Mouse (Mus musculus) CD8-positive naive resting alpha-beta T cell, adult 2 months (primary cell): Measurements from ENCODE around the gene Them7.

Source experiments
- DNase-seq, 2 experiments: peaks; one replicate each; pipeline ENCODE4 v3.0.0; 2022; ENCODE audit warnings: low read depth in 2 of 2, low spot score in 2 of 2

Them7 gene

DNA sequence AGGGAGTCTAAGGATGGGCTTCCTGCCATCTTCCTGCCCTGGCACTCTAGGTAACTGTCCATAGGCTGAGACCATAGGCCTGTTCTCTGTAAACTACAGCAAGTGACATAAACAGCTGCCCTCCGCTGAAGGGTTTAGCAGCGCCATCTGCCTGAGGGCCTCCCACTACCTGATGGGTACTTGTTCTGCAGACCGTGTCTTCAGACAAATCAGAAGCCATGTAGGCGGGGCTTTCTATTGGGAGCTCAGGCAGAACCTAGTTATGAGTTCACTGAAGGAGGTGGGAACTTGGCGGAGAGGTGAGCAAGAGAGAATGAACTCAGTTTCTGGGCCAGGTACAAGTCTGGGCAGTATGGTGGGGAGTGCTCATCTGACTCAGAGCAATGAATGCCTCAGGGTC lies 148.6 kb downstream of the Them7 start:
- DNase-seq = no peak

DNA sequence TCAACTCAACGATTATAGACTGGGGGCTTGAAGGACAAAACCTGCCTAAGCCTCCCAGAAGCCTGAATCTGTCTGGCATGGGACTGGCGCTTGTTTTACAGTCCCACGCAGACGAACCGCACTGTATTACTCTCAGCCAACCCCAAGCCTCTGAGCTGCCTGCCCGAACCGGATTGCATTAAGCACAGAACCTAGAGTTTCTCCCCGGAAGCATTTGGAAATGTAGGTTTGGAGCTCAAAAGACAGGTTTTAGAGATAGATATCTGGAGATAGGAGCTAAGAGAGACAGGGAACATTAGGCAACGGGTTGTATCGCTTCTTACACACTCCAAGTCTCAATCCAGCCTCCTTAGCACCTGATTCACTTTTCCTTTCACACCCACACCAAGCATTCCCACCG lies 149.5 kb downstream of the Them7 start:
- DNase-seq = no peak

DNA sequence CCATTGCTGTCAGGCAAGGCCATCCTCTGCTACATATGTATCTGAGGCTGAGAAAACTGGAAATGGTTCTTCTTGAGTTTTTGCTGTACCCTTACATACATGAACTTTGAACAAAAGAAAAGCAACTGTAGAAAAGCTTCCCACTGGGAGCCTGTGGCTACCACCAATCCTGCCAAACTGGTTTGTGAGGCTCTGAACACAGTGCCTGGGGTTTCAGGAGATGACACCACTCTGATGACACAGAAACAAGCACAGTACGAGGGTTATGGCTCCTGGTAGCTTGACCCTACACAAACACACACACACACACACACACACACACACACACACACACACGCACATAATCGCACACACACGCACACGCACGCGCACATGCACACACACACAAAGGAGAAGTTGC lies 151.1 kb downstream of the Them7 start:
- DNase-seq = no peak

DNA sequence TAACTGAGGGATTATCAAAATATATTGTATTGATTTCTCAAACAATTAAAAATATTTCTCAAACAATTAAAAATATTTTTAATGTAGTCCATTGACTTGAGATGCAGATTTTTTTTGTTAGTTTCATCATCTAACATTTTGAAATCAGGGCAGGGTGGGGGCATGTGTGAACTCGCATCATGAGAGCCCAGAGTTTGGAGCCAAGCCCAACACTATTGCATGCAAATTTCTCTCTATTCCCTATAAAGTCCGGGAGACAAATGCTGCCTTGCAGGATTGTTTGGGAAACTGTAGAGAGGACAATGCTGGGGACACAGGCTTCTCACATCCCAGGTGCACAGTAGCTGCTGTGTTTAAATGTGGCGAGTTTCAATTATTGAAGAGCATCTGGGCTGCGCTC lies 151.6 kb downstream of the Them7 start:
- no peak for DNase-seq

DNA sequence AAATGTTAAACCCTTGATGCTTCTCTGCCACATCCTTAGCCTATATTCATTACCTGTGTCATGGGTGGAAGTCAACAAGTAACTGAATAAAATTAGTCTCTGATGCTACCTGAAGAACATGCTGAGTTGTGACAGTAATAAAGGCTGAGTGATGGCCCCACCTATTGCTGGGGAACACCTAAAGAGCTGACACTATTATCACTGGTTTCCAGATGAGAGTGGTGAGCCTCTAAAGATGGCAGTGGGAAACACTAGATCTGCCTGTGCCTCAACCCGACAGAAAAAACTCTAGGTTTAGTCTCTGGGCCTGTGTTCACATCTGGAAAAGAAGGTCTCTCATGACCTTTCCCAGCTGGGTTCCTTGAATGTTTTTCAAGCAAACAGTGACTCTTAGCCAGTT lies 155.6 kb downstream of the Them7 start:
- no peak for DNase-seq

DNA sequence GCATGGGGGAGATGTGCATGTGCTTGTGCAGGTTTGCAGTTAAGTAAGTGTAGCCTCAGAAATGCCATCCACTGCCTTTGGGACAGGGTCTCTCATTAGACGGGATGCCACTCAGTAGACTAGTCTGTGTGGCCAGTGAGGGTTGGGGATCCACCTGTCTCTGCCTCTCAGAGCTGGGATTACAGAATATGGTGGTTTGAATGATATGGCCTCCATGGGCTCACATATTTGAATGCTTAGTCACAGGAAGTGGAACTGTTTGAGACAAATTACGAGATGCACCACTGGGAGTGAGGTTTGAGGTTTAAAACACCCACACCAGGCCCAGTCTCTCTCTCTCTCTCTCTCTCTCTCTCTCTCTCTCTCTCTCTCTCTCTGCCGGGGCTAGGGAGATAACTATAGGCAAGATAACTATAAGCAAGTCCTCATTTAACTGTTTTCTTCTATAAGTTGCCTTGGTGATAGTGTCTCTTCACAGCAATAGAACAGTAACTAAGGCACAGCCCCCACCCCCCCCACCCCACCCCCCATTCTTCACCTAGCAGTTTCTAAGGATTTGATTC lies 156.7 kb downstream of the Them7 start:
- DNase-seq = no peak

DNA sequence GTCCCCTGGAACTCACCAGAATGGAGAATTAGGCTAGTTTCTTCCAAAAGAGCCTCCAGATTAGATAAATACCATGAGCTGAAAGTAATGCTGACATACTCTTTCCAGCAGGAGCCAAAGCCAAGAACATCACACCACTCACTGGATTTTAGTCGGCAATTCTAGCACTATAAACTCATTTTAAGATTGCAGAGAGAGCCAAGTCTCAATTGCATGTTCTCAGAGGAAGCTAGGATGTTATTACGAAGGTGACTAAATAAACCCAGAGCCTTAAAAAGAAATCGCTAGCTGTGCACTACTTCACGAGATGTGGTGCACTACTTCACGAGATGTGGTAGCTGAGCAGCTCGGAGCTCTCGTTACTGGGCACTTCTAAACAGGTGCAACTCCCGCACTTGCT lies 158.9 kb downstream of the Them7 start:
- no peak for DNase-seq

DNA sequence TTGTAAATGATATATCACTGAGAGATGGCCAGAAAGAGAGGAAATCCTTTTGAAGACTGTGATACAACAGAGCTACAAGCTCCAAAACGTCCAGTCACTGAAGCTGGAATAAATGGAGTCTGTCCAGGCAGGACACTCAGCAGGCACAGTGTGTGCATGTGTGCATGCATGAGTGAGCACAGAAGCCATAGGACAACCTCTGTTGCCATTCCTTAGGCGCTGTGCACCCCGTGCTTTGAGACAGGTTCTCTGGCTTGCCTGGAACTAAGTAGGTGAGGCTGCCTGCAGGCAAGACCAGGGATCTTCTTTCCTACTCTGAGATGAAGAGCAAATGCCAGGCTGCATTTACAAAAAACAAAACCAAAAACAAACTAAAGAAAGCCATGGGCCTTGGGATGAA lies 160.9 kb downstream of the Them7 start:
- DNase-seq = no peak

DNA sequence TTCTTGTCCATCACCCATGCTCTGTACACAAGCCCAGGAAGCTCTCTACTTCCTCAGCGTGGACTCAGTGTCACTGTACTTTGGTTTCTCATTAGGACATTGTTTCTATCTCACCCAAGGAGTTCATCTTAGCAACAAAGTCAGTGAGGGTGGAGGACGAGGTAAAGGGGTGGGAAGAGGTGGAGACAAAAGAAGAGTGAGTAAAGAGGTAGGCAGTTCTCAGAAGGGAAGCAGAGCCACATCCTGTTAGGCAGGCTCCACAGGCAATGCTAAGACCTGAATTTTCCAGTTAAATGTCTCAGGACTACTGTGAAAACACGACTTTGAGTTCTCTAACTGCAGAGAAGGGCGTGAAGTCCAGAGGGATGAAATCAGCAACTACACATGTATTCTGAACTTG lies 162.3 kb downstream of the Them7 start:
- no peak for DNase-seq

DNA sequence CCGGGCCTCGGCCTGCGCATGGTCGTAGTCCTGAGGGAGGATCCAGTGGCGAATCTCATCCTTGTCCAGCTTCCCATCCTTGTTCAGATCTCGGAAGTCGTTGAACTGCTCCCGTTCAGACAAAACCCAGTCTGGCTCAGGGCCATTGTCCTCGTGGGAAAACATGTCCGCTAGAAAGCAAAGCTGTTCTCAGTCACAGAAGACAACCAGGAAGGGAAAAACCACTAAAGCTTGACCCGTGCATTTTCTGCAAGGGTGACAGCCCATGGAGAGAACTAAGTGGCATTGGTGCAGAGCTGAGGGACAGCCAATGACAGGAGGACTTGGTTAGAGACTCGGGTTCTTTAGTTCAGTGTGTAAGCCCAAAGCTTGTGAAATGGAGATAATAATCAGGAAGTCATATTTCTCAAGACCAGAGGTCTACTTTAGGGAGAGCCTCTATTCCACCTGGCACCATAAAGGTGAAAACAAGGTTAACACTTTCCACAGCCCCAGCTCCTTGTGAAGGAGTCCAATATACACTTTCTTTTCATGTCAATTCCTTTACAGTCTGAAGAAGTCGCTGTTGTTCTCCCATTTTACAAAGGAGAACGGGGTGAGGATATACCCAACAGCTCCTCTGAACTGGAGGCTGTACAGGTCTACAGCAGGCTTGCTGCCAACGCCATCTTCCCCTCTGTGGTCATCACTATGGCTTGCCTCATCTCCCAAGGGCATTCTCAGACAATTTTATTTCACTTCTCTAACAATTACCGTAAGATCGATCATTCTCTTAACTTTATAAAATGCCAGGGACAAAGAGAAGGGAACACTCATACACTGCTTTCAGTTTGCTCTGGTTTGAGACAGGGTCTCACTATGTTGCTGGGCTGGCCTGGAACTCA lies 165.1 kb downstream of the Them7 start:
- DNase-seq = no peak

DNA sequence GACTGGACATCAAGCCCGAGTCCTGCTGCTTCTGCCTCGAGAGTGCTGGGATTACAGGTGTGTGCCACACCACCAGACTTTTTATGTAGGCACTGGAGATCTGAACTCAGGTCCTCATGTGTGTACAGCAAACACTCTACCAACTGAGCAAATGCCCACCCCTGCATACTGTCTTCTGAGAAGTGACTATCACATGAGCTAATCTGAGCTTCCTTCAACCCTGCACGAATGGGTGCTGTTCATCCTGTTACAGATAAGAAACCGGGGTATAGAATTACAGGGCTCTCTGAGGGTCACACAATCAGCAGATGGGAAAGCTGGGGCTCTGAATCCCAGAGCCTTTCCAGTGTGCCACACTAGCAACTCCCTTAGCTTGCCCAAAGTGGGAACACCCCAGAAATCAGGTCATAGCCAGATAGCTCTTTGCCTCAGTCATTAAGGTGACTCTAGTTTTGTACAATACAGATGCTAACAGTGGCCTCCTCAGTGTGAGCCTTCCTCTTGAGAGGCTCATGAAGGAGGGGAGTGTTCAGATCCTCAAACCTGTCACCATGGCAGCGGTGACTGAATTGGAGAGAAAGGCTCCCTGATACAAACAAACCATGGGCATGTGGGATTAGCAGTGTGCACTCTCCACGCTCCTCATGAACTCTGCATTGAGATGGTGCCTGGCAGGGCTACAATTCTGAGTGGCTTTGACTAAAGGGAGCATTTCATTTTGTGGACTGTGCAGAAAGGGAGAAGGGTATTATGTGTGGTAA lies 166.7 kb downstream of the Them7 start:
- no peak for DNase-seq

DNA sequence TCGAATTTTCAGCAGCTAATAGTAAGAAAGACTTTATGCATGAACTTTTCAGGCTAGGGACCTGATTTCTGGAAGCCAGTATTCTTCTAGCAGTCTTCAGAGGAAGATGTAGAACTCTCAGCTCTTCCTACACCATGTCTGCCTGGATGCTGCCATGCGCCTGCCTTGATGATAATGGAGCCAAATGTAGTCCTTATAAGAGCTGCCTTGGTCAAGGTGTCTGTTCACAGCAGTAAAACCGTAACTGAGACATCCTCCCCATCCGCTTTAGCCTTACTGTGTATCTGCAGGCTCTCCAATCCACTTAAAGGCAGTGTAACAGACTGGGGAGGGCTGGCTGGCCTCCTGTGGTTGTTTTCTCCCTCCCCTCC lies 167.3 kb downstream of the Them7 start:
- DNase-seq = no peak

DNA sequence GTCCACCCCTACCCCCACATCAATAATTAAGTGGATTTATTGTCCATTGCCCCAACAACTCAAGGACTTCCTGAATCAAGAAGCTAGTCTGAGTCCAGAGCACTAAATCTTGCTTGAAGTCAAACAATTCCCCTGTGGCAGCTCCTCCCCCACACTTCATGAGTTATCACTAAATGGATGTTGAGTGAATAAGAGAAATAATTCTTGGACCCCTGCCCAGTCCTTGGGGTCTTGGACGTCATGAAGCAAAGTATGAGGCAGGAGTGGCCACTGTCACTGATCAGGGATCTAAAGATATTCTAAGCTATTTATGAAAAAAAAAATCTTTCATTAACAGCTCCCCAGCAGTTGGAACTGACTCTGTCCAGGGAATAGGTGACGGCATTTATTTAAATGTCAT lies 168.4 kb downstream of the Them7 start:
- no peak for DNase-seq

DNA sequence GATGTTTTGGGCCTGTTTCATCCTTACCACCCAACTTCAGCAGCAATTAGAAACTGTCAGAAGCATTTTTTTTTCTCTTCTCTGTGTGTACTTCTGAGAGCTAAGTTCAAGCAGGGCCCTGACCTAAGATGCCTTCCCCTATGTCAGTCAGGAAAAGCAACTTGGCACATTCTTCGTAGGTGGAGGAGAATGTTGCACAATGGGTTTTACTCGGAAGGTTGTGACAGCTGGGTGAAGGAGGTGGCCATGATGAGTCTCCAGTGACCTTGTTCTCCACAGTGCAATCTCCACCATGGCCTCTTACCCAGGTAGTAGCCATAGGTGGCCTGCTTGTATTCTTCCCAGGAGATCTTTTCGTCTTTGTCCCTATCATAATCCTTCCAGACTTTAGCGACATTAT lies 170.3 kb downstream of the Them7 start:
- no peak for DNase-seq

DNA sequence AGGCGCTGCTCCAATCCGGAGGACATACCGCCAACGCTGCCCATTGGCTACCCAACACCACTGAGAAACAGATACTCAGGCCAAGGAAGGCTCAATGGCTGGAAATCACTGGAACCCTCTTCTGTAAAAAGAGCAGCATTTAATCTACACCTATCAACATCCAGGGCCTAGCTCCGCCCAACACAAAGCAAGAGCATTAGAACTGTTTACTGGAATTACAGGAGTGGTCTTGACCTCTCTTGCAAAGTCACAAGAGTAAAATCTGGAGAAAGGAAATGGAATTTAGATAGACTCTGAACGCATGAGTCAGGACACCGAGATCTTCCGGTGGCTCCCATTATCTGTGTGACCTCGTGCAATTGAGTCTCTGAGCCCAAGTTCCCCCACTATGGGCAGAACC lies 171.9 kb downstream of the Them7 start:
- DNase-seq = no peak

DNA sequence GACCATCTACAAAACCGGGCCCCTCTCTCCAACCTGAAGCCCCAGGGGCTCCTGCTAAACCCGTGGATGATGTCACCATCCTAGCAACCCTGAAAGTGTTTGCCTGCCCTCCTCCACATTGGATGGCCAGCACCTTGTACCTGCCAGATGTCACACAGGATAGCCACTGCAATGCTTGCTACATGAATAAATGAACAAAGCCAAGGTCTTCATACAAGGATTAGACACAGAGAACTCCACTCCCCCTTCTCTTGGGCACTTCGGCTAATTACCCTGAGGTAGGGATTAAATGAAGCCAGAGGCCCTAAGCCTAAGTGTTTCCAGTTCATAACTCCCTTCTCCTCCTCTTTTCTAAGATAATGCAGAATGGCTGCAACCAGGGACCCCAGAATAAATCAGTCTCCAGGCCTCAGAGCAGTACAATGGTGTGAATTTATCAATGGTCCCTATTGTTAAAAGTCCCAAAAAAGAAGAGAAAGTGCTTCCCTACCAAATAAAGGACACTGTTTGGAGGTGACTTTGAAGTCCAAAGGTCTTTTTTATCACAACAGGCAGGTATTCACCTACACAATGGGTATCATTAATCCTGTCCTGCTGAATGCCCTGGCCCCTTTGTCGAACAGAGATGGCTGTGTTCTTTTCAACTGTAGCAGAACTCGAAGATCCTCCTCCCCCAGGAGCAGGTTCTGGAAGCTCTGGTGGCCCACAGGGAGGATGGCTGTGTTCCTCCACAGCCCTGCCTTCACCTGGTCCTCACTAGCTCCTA lies 173.5 kb downstream of the Them7 start:
- DNase-seq = no peak

DNA sequence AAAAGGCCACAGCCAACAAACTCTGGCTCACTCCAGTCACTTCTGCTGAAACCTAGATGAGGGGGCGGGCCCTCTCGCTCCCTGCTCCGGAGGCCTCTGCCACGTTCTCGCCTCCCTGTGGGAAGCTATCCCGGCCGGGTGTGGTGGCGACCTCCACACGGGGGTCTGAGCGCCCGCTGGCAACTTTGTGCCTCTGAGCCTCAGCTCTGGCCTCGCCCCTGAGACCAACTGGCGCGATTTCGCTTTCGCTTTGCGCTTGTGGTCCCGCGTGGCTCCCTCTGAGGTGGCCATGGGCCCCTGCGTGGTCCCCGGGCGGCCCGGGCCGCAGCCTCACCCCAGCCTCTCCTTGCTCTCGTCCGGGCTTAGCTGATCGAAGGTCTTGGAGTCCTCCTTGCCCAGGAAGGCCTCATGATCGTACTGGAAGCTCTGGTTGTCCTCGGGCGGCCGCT lies 174.5 kb downstream of the Them7 start:
- DNase-seq = peak; percentile 16 to 43

DNA sequence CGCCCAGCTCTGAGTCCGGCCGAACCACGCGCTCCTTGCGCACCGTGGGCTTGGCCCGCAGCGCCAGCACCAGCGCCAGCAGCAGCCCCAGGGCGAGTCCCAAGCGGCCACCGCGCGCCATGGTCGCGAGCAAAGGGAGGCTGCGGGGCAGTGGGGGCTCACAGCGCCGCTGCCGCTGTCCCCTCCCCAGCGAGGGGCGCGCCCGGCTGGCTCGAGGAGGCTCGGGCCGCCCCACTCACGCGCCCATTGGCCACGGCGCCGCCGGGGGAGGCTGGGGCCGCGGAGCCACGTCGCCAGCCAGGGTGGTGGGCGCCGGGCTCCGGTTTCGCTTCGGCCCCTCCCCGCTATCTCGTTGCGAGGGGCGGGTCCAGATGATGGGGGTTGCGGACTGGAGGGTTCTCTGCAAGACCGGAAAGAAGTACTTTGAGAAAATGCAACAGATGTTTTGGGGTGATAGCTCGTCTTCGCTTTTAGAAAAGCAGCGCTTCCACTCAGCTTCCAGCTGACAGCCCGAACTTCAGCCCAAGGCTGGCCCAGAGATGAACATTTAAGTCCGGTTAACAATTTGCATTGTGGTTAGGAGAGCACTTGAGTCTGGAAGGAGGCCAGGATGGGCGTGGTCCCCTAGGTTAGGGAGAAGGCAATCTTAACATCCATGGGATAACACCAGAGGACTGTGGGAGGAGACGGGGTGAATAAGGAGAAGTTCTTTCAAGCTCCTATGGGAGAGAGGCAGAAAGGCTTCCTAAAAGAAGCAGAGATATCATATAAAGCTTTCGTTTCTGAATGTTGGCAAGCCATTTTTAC lies 175.2 kb downstream of the Them7 start, which contains the start of gene Rcn1:
Gene Rcn1 (minus strand): TSS at position 235 of the 807 bp plus-strand sequence.
- peak; percentile 58 to 63 for DNase-seq

DNA sequence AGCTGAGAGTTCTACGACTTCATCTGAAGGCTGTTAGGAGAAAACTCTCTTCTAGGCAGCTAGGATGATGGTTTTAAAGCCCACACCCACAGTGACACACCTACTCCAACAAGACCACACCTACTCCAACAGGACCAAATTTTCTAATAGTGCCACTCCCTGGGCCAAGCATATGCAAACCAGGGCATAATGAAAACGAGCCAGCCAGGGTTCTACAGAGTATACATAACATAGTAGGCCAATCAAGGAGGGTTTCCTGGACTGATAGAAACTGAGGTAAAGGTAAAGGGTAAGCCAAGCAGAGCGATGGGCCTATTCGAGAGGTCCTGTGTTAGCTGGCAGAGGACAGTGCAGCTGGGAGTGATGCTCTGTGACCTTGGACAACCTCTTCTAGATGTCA lies 176.4 kb downstream of the Them7 start:
- no peak for DNase-seq

DNA sequence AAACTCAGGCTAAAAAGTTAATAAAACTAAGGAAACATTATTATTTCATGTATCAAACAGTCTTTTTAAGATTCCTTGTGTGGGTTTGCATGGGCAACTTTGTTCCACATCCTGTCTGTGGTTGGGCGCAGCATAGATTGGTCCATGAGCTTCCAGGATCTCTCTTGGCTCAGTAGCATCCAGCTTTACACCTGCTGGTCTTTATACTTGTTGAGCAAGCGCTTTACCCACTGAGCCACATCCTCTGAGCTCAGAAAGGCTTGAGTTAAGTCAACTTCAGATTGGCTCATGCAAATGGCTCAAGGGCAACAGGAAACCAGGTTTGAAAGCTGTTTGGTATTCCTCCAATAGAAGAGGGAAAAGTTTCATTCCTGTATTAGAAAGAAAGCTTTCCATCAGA lies 178.1 kb downstream of the Them7 start:
- DNase-seq = no peak

DNA sequence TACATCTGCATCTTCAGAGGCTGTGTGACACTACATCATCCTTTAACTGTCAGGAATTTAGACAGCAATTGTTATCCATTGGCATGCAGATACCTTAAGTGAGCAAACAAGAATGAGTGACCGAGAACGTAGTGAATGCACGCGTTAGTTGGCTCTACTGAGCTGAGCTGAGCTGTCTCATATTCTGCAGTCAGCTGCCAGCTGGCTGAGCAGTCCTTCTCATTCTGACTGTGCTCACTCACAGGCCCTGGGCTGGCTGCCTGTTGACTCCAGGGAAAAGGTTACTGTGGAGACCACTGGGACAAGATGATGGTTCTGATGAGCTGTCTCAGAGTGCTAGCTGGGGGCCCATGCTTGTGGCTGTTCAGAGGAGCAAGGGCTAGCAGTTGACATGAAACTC lies 184.4 kb downstream of the Them7 start:
- no peak for DNase-seq
